Mouse (Mus musculus): ENCODE data around the gene Iscu.
"Not testable (repeated sequence)": the region's sequence is repeated elsewhere in the genome, so short reads cannot be mapped to it uniquely, and the experiment has no call there.

The Iscu gene

DNA sequence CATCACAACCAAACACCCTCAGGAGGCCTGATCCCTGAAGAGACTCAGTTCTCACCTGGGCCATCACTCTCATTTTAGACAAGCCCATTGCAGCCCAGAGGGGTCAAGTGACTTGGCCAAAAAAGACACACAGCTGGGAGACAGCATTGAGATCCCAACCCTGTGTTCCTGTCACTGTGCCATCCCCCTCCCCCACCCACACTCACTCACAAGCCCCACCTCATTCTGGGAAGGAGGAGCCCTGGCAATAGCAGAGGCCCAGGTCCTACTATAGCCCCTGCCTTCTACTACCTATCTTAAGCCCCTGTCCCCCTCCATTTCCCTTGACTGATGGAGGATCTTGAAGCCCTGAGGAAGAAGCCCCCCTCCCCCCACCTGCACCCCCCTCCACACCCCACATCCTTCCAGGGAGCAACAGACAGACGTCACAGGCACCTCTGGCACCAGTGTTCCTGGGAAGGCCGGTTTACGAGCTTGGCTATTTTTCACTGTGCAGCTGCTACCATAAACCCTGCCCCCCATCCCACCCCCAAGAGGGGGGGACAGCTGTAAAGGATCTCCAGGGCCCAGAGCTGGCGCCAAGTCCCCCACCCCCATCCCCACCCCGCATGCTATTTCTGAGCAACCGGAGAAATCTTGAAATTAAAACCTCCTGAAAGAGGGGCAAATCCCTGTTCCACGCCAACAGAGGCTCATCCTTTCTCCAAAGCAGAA is 16.7 kb downstream of the Iscu start:
- no peak for DNase-seq

GRCm38 (mm10) chr5:113790453-113791196 is 18.1 kb downstream of the Iscu start:
- no peak for DNase-seq

- no peak for DNase-seq
Measured at GRCm38 (mm10) chr5:113791197-113792095, 18.9 kb downstream of the Iscu start.

- no peak for DNase-seq
Measured at GRCm38 (mm10) chr5:113796401-113797148, 24.0 kb downstream of the Iscu start.

- DNase-seq = no peak
Measured at GRCm38 (mm10) chr5:113797149-113797882, 24.8 kb downstream of the Iscu start.

DNA sequence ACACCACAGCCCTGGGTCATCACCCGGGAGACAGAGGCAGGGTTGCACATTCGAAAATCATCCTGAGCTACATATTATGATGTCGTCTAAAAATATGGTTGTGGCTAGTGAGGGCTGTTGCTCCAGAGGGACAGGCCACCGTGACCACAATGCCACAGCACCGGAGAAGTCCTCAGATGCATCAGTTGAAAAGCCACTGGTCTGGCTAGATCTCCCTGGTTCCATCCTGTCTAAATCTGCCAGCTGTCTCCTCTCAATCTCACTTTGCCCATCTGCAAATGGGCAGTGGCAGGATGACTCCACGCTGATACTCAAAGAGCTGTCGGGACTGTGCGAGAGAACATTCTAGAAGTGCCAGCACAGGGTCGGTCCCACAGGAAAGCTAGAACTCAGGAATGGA is 26.0 kb downstream of the Iscu start:
- DNase-seq = no peak

DNA sequence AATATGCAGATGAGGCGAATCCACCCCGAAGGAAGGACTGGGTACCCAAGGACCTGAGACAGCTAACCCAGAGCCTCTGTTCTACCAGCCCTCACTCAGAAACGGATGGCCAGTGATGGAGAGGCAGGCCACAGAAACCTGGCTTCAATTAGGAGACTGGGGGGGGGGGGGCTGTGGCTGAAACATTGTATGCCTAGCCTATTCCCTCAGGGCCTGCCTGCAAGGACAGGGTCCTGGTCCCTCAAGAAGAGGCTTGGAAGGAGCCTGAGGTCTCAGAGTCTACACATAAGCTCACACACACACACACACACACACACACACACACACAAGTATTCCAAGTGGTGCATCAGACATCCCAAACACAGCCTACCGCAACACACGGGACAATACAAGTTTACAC is 27.1 kb downstream of the Iscu start:
- no peak for DNase-seq

DNA sequence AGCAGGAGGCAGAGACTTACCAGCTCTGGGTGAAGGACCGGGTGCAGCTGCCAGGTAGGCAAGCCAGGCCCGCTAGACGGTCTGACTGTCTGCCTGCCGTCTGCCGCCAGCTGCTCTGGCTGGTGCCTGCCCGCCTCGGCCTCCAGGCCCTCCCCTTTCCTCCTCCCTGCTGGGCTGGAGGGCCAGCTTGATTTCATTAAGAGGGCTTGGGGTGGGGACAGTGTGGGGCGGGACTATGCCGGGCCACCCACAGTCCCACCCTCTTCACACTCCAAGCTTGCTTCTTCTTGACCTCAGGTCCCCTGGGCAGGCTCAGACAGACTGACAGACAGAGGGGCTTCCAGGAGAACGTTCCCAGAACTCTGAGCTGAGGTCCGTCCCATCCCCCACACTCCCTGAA is 27.7 kb downstream of the Iscu start, which contains the start of gene Tmem119:
Gene Tmem119, minus strand, starts transcription at position 237 of the 400 bp plus-strand sequence.
- peak; percentile 50 to 55 for DNase-seq

DNA sequence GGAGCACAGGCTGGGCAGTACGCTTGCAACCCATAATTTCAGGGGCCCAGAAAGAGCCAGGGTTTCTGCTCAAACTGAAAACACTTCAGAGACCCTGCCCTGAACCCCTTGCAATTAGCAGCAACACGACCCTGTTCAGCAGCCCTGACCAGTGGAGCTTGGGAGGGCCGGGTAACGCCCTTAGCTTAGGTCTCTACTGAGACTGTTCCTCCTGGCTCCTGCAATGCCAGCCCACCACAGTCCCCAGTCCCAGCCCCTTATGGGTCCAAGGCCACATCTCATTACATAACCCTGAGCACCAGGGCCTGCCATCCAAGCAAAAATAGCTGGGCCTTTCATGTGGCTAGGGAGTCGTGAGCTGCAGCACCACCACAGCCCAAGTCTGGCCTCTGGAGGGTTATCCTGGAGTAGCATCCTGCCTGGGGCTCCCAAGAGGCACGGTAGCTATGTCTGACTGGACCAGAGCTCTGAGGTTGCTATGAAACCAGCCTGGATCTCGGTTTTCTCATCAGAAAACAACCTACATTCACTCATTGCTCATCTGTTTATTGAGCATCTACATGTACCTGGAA is 31.9 kb downstream of the Iscu start:
- DNase-seq = no peak

- no peak for DNase-seq
Measured at GRCm38 (mm10) chr5:113805301-113805700, 32.8 kb downstream of the Iscu start.

GRCm38 (mm10) chr5:113806414-113806813 is 33.9 kb downstream of the Iscu start:
- DNase-seq = no peak

DNA sequence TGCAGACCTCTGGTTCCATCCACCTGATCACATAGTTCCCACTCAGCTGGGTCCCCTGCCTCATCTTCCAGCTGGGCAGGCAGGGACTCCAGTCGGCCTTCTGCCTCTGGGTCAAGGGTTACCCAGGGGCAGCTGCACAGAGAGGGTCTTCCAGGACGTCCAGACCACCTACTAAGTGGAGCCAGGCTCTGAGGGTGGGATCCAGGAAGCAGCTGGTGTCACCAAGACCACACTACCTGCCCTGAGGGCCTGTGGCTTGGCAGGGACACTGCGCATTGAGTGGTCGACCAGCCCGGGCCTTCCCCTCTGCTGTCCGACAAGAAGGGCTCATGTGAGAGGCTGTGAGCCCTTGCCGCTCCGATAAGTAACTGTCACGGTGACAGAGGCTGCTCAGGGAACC is 35.2 kb downstream of the Iscu start:
- DNase-seq = no peak

DNA sequence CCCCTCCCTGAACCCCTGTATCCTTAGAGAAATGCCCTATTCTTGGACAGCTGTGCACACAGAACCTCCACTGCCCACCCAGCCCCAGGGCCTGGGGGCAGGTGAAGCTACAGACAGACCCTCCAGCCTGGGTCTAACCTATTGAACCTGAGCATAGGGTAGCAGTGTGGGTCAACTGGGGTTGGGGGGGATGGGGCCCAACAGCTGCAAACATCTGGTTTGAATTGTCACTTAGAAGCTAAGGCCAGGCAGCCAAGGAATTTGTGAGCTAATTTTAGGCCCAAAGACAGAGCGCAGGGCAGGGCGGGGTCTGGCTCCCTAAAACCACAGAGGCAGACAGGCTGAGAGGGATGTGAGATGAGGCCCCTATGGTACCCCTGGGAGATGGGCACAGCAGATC is 35.6 kb downstream of the Iscu start:
- no peak for DNase-seq

DNA sequence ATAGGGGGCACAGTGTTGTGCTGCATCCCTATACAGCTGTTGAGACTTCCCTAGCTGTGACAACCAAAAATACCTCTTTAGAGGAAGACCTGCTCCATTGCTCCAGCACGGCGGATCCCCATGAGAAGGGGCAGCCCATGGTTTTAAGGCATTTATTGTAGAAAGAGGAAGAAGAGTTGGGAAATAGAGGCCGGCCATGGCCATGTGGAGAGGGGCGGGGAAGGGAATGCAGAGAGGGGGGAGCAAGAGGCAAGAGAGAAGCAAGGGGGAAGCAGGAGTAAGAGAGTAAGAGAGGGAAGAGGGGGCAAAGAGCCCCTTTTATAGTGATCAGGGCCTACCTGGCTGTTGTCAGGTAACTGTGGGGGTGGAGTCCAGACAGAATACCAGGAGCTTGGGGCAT is 37.6 kb downstream of the Iscu start:
- no peak for DNase-seq

DNA sequence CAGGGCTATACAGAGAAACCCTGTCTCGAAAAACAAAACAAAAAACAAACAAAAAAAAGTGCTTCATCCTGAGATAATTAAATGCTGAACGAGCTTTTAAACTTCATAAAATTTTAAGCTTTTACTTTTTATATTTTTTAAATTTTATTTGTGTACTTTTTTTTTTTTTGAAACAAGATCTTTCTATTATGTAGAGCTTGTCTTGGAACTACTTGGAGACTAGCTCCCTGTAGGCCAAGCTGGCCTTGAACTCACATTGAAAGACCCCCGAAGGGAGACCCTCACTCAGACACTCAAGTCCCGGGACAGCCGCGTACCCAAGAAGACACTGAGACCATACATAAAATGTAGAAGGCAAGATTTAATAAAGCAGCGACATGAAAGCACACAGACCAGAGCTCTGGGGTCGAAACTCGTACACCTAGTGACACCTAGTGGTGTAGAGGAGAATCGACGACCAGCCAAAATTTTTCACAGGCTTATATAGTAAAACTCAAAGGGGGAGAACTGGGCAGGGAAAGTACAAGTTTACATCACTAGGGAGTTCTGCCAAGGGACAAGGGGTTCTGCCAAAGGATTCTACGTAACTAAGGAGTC is 39.4 kb downstream of the Iscu start:
- not testable (repeated sequence) for DNase-seq

GRCm38 (mm10) chr5:113812638-113813037 is 40.1 kb downstream of the Iscu start:
- DNase-seq = no peak

DNA sequence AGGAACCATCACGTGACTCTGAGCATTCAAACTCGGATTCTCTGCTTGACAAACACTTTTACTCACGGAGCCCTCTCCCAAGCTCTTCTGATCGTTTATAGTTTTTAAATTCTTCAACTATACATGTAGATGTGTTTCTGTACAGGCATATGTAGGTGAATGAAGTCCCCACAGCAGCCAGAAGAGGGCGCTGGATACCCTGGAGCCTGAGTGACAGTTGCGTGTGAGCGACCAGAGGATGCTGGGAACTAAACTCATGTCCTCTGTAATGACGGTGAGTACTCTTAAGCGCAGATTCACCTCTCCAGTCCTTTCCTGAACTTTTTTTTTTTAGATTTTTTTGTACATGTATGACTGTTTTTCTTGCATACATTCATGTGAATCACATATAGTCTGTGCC is 41.1 kb downstream of the Iscu start:
- no peak for DNase-seq

- DNase-seq = no peak
Measured at GRCm38 (mm10) chr5:113814111-113815040, 41.8 kb downstream of the Iscu start.

GRCm38 (mm10) chr5:113815041-113815389 is 42.5 kb downstream of the Iscu start:
- DNase-seq = no peak

DNA sequence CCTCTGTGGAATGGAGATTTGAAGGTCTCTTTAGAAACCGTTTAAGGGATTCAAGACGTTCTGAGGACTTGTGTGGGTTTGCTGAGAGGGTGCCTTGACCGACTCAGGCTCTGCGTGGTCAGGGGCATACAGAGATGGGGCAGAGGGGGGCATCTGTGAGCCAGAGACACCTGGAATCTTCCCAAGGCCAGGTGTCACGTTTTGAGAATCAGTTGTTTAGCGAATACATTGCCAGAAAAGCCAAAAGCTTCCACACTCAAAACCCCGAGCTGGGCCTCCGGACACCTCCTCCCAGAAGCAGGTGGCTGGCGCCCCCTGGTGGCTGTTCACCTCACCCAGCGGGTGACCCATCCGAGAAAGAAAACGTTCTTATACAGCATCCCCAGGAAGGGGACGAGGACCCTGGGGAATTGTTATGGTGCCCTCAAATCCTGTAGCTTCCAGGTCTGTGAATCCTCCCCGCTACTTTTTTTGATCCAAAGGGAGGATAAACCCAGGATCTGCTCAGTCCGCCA is 43.1 kb downstream of the Iscu start:
- peak; percentile 39 to 48 for DNase-seq
